Mouse (Mus musculus): ENCODE measurements at regions not wholly inside any gene's neighbourhood (a gene's known extent, or its start where the extent isn't known, plus 50 kb on each side); places are given as distances from the start of the nearest gene placed in this dataset.

- no peak for DNase-seq (ENCODE audit: low spot score)
- WGBS = 89% methylated on average over 6 of the region's 6 CpGs
- TF ChIP-seq CTCF (IDR thresholded peaks at IDR 0.05; ENCODE audit: low read depth) = no peak
- no peaks in the 10 kb centered on the region for H3K4me1 ChIP-seq (replicated peaks; ENCODE audit: insufficient read depth, low read length)
- no peaks in the 10 kb centered on the region for H3K36me3 ChIP-seq (ENCODE audit: insufficient read depth, low read length)
- H3K9me3 ChIP-seq (replicated peaks; ENCODE audit: low read length) = no peaks in the 10 kb centered on the region
- no peak for ATAC-seq (replicated peaks; ENCODE audit: low FRiP score, low read depth)
- H3K4me3 ChIP-seq (replicated peaks; ENCODE audit: low read depth, low read length) = no peak overlapping the region
- H3K27ac ChIP-seq = no peak overlapping the region
- H3K9ac ChIP-seq (ENCODE audit: low read depth, low read length) = no peak overlapping the region
- no peaks in the 10 kb centered on the region for H3K27me3 ChIP-seq (ENCODE audit: insufficient read depth, low read length)
- no peak overlapping the region for H3K4me2 ChIP-seq (ENCODE audit: low read length)
These were observed 218.5 kb upstream of the Id4 start for GRCm38 (mm10) chr13:48042572-48042971.

- WGBS = 70% methylated on average over 25 of the region's 25 CpGs
- Histone ChIP-seq H3K27ac (no peak overlapping the region), H3K4me3 (replicated peaks; ENCODE audit: low read depth, low read length) (no peak overlapping the region), H3K9me3 (replicated peaks; ENCODE audit: low read length) (no peaks in the 10 kb centered on the region), H3K9ac (ENCODE audit: low read depth, low read length) (no peak overlapping the region), H3K27me3 (ENCODE audit: insufficient read depth, low read length) (no peaks in the 10 kb centered on the region), H3K4me1 (replicated peaks; ENCODE audit: insufficient read depth, low read length) (no peaks in the 10 kb centered on the region), H3K4me2 (ENCODE audit: low read length) (no peak overlapping the region), H3K36me3 (ENCODE audit: insufficient read depth, low read length) (no peaks in the 10 kb centered on the region)
- DNase-seq (ENCODE audit: low spot score) (no peak), ATAC-seq (replicated peaks; ENCODE audit: low FRiP score, low read depth) (no peak)
- TF ChIP-seq CTCF (IDR thresholded peaks at IDR 0.05; ENCODE audit: low read depth) = no peak
These were observed 214.8 kb upstream of the Id4 start for GRCm38 (mm10) chr13:48046201-48046750.

DNA sequence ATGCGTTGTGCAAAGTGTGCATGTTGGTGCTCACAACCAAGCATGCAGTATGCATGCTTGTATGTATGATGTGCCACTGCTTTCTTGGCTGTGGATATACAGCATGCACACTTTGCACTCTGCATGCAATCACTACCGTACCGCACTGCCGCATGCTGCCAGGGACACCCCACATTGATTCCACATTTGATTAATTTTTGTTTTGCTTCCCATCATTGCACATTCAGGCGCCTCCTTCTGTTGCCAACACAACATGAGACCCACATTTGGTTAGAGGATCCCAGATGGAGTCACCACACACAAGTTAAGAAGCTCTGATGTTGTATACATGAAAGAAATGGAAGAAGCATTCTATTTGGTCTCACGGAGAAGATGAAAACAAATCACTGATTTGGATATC lies 211.2 kb upstream of the Id4 start:
- DNase-seq (ENCODE audit: low spot score) = no peak
- Histone ChIP-seq H3K27ac (no peak overlapping the region), H3K27me3 (ENCODE audit: insufficient read depth, low read length) (no peaks in the 10 kb centered on the region), H3K4me2 (ENCODE audit: low read length) (no peak overlapping the region), H3K4me1 (replicated peaks; ENCODE audit: insufficient read depth, low read length) (no peaks in the 10 kb centered on the region), H3K9me3 (replicated peaks; ENCODE audit: low read length) (no peaks in the 10 kb centered on the region), H3K9ac (ENCODE audit: low read depth, low read length) (no peak overlapping the region), H3K4me3 (replicated peaks; ENCODE audit: low read depth, low read length) (no peak overlapping the region), H3K36me3 (ENCODE audit: insufficient read depth, low read length) (no peaks in the 10 kb centered on the region)
- no peak for TF ChIP-seq CTCF (IDR thresholded peaks at IDR 0.05; ENCODE audit: low read depth)
- no peak for ATAC-seq (replicated peaks; ENCODE audit: low FRiP score, low read depth)
- whole genome bisulfite sequencing = 95% methylated on average over 6 of the region's 6 CpGs

- Histone ChIP-seq H3K36me3 (ENCODE audit: insufficient read depth, low read length) (no peaks in the 10 kb centered on the region), H3K4me3 (replicated peaks; ENCODE audit: low read depth, low read length) (no peak overlapping the region), H3K9ac (ENCODE audit: low read depth, low read length) (no peak overlapping the region), H3K27ac (no peak overlapping the region), H3K27me3 (ENCODE audit: insufficient read depth, low read length) (no peaks in the 10 kb centered on the region), H3K9me3 (replicated peaks; ENCODE audit: low read length) (no peaks in the 10 kb centered on the region), H3K4me2 (ENCODE audit: low read length) (no peak overlapping the region), H3K4me1 (replicated peaks; ENCODE audit: insufficient read depth, low read length) (no peaks in the 10 kb centered on the region)
- TF ChIP-seq CTCF (IDR thresholded peaks at IDR 0.05; ENCODE audit: low read depth) = no peak
- DNase-seq (ENCODE audit: low spot score) (no peak), ATAC-seq (replicated peaks; ENCODE audit: low FRiP score, low read depth) (no peak)
These were observed 186.4 kb upstream of the Id4 start for GRCm38 (mm10) chr13:48074630-48075029.

GRCm38 (mm10) chr13:48075315-48075714 lies 185.7 kb upstream of the Id4 start:
- 80% methylated on average over 5 of the region's 5 CpGs for WGBS
- no peak for TF ChIP-seq CTCF (IDR thresholded peaks at IDR 0.05; ENCODE audit: low read depth)
- DNase-seq (ENCODE audit: low spot score) = no peak

DNA sequence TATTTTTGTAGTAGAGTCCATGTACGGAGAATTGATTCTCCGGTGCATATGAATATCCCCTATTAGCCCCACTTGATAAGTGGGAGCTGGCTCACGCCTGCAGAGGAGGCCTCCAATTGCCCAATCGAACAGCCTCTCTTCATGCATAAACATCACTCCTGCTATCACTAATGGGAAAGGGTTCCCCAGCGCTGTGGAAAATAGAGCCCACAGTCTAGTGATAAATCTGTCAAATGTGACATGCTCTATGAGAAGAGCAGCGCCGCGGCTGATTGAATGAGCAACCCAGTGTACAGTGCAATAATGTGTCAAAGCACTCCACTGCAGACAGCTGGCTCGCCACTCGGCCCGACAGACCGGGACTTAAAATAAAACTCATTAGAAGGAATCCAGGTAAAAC lies 182.8 kb upstream of the Id4 start:
- TF ChIP-seq CTCF (IDR thresholded peaks at IDR 0.05; ENCODE audit: low read depth) = no peak
- 27% methylated on average over 12 of the region's 12 CpGs for WGBS
- Histone ChIP-seq H3K36me3 (ENCODE audit: insufficient read depth, low read length) (no peaks in the 10 kb centered on the region), H3K4me3 (replicated peaks; ENCODE audit: low read depth, low read length) (no peak overlapping the region), H3K9me3 (replicated peaks; ENCODE audit: low read length) (no peaks in the 10 kb centered on the region), H3K4me2 (ENCODE audit: low read length) (peak overlapping the region; percentile 29; the same call in 1 of the 2 replicates), H3K9ac (ENCODE audit: low read depth, low read length) (no peak overlapping the region), H3K4me1 (replicated peaks; ENCODE audit: insufficient read depth, low read length) (no peaks in the 10 kb centered on the region), H3K27ac (no peak overlapping the region), H3K27me3 (ENCODE audit: insufficient read depth, low read length) (no peaks in the 10 kb centered on the region)
- ATAC-seq (replicated peaks; ENCODE audit: low FRiP score, low read depth) (no peak), DNase-seq (ENCODE audit: low spot score) (peak; percentile 28)

More at GRCm38 (mm10) chr13:48075315-48075714, 185.7 kb upstream of the Id4 start:
- no peak overlapping the region for H3K4me3 ChIP-seq (replicated peaks; ENCODE audit: low read depth, low read length)
- no peak for ATAC-seq (replicated peaks; ENCODE audit: low FRiP score, low read depth)
- no peak overlapping the region for H3K27ac ChIP-seq
- H3K36me3 ChIP-seq (ENCODE audit: insufficient read depth, low read length) = no peaks in the 10 kb centered on the region
- H3K9ac ChIP-seq (ENCODE audit: low read depth, low read length) = no peak overlapping the region
- no peak overlapping the region for H3K4me2 ChIP-seq (ENCODE audit: low read length)
- H3K27me3 ChIP-seq (ENCODE audit: insufficient read depth, low read length) = no peaks in the 10 kb centered on the region
- no peaks in the 10 kb centered on the region for H3K9me3 ChIP-seq (replicated peaks; ENCODE audit: low read length)
- H3K4me1 ChIP-seq (replicated peaks; ENCODE audit: insufficient read depth, low read length) = no peaks in the 10 kb centered on the region

- H3K4me2 ChIP-seq (ENCODE audit: low read length) = no peak overlapping the region
- H3K4me1 ChIP-seq (replicated peaks; ENCODE audit: insufficient read depth, low read length) = no peaks in the 10 kb centered on the region
- H3K4me3 ChIP-seq (replicated peaks; ENCODE audit: low read depth, low read length) = no peak overlapping the region
- no peaks in the 10 kb centered on the region for H3K27me3 ChIP-seq (ENCODE audit: insufficient read depth, low read length)
- WGBS = 68% methylated on average over 2 of the region's 2 CpGs
- H3K9me3 ChIP-seq (replicated peaks; ENCODE audit: low read length) = no peaks in the 10 kb centered on the region
- ATAC-seq (replicated peaks; ENCODE audit: low FRiP score, low read depth) = no peak
- DNase-seq (ENCODE audit: low spot score) = no peak
- TF ChIP-seq CTCF (IDR thresholded peaks at IDR 0.05; ENCODE audit: low read depth) = no peak
- no peaks in the 10 kb centered on the region for H3K36me3 ChIP-seq (ENCODE audit: insufficient read depth, low read length)
- H3K27ac ChIP-seq = no peak overlapping the region
- H3K9ac ChIP-seq (ENCODE audit: low read depth, low read length) = no peak overlapping the region
These were observed 177.7 kb upstream of the Id4 start for GRCm38 (mm10) chr13:48083294-48083693.
